Mouse (Mus musculus) fibroblast of lung, adult 2 months (primary cell): ENCODE data around the gene Atp13a3.

ENCODE experiments used
- DNase-seq: peaks from one replicate; pipeline ENCODE4 v3.0.0-alpha.2; 2011; ENCODE audit warnings: low read depth

The Atp13a3 gene

GRCm38 (mm10) chr16:30314236-30314635, 91.5 kb downstream of the Atp13a3 start:
- peak; percentile 11 for DNase-seq

GRCm38 (mm10) chr16:30310647-30311046, 95.1 kb downstream of the Atp13a3 start, which contains the start of gene Gp5:
Gene Gp5, minus strand, starts transcription at chr16:30310779.
- DNase-seq: no peak

- no peak for DNase-seq
Measured at GRCm38 (mm10) chr16:30310171-30310515, 95.6 kb downstream of the Atp13a3 start.

GRCm38 (mm10) chr16:30309395-30310170, 96.2 kb downstream of the Atp13a3 start:
- DNase-seq: no peak

GRCm38 (mm10) chr16:30308616-30309394, 97.0 kb downstream of the Atp13a3 start:
- no peak for DNase-seq

GRCm38 (mm10) chr16:30307961-30308615, 97.7 kb downstream of the Atp13a3 start:
- DNase-seq: no peak

- DNase-seq: no peak
Measured at GRCm38 (mm10) chr16:30307306-30307705, 98.5 kb downstream of the Atp13a3 start.

GRCm38 (mm10) chr16:30306102-30306501, 99.7 kb downstream of the Atp13a3 start:
- DNase-seq: no peak

- no peak for DNase-seq
Measured at GRCm38 (mm10) chr16:30304236-30304635, 101.5 kb downstream of the Atp13a3 start.

GRCm38 (mm10) chr16:30303411-30303810, 102.4 kb downstream of the Atp13a3 start:
- no peak for DNase-seq

GRCm38 (mm10) chr16:30302686-30303085, 103.1 kb downstream of the Atp13a3 start:
- no peak for DNase-seq

- no peak for DNase-seq
Measured at GRCm38 (mm10) chr16:30299711-30300277, 106.0 kb downstream of the Atp13a3 start.

- DNase-seq: no peak
Measured at GRCm38 (mm10) chr16:30297450-30297849, 108.3 kb downstream of the Atp13a3 start.

- no peak for DNase-seq
Measured at GRCm38 (mm10) chr16:30296601-30297275, 109.0 kb downstream of the Atp13a3 start.

- DNase-seq: no peak
Measured at GRCm38 (mm10) chr16:30295106-30295505, 110.7 kb downstream of the Atp13a3 start.

- no peak for DNase-seq
Measured at GRCm38 (mm10) chr16:30290436-30290835, 115.3 kb downstream of the Atp13a3 start.

- no peak for DNase-seq
Measured at GRCm38 (mm10) chr16:30285701-30286100, 120.1 kb downstream of the Atp13a3 start.

GRCm38 (mm10) chr16:30283743-30284337, 121.9 kb downstream of the Atp13a3 start:
- DNase-seq: no peak

GRCm38 (mm10) chr16:30282844-30283495, 122.8 kb downstream of the Atp13a3 start, which contains the start of gene Lrrc15:
Gene Lrrc15, minus strand, starts transcription at chr16:30283256.
- no peak for DNase-seq

- DNase-seq: no peak
Measured at GRCm38 (mm10) chr16:30280676-30281297, 125.0 kb downstream of the Atp13a3 start.
